Mouse (Mus musculus): ENCODE data around the gene Fam208a.

Fam208a gene

GRCm38 (mm10) chr14:27413961-27414360, 14.7 kb upstream of the Fam208a start:
- in situ Hi-C loops (cut with MboI, MseI): no loop called here

GRCm38 (mm10) chr14:27420816-27421215, 7.8 kb upstream of the Fam208a start:
- in situ Hi-C loops (cut with MboI, MseI): no loop called here

GRCm38 (mm10) chr14:27422301-27422700, 6.3 kb upstream of the Fam208a start:
- in situ Hi-C loops (cut with MboI, MseI): no loop called here

GRCm38 (mm10) chr14:27428973-27429711, 508 bp downstream of the Fam208a start:
- in situ Hi-C loops (cut with MboI, MseI): no loop called here

- in situ Hi-C loops (cut with MboI, MseI): no loop called here
These were observed 1.6 kb downstream of the Fam208a start for GRCm38 (mm10) chr14:27430280-27430679.

GRCm38 (mm10) chr14:27432064-27432463, 3.4 kb downstream of the Fam208a start:
- in situ Hi-C loops (cut with MboI, MseI): no loop called here

GRCm38 (mm10) chr14:27436116-27436515, 7.5 kb downstream of the Fam208a start:
- in situ Hi-C loops (cut with MboI, MseI): no loop called here

- in situ Hi-C loops (cut with MboI, MseI): no loop called here
These were observed 8.2 kb downstream of the Fam208a start for GRCm38 (mm10) chr14:27436826-27437225.

- in situ Hi-C loops (cut with MboI, MseI): no loop called here
These were observed 12.3 kb downstream of the Fam208a start for GRCm38 (mm10) chr14:27440921-27441320.

- in situ Hi-C loops (cut with MboI, MseI): no loop called here
These were observed 16.2 kb downstream of the Fam208a start for GRCm38 (mm10) chr14:27444851-27445281.

GRCm38 (mm10) chr14:27446963-27447362, 18.3 kb downstream of the Fam208a start:
- in situ Hi-C loops (cut with MboI, MseI): no loop called here

GRCm38 (mm10) chr14:27491399-27491798, 62.8 kb downstream of the Fam208a start:
- in situ Hi-C loops (cut with MboI, MseI): no loop called here

- in situ Hi-C loops (cut with MboI, MseI): no loop called here
These were observed 64.9 kb downstream of the Fam208a start for GRCm38 (mm10) chr14:27493516-27493915.

GRCm38 (mm10) chr14:27501096-27501495, 72.5 kb downstream of the Fam208a start:
- in situ Hi-C loops (cut with MboI, MseI): no loop called here

- in situ Hi-C loops (cut with MboI, MseI): no loop called here
These were observed 79.4 kb downstream of the Fam208a start, which contains the start of gene Ccdc66 for GRCm38 (mm10) chr14:27507894-27508643. Ccdc66 (minus strand) TSS chr14:27508460.

- in situ Hi-C loops (cut with MboI, MseI): no loop called here
These were observed 80.1 kb downstream of the Fam208a start for GRCm38 (mm10) chr14:27508644-27509301.

- in situ Hi-C loops (cut with MboI, MseI): no loop called here
These were observed 95.9 kb downstream of the Fam208a start for GRCm38 (mm10) chr14:27524541-27524940.
